In genomic region chr9:51764921-51765416, GRCm38 (mm10) we compare ENCODE assay signal across 8 mouse cellular contexts. TPM values are rescaled to one million over a fixed set of nuclear protein-coding genes. Genes with fewer than 3 reads are reported as not detected.
A peak's percentile ranks its signal among the peaks of the same experiment; 100 is the strongest.
DNase-seq lines count a peak whose midpoint lies in the region; ATAC-seq and TF ChIP-seq lines count a peak whose summit lies in the region.

Gene Arhgap20, plus strand, starts transcription at chr9:51765337.

- no peak for DNase-seq in Patski (ENCODE audit: low read depth, low spot score)
- peak; percentile 92 to 94 for DNase-seq in cerebellum, postnatal 14 days
- peak; percentile 68 to 81 for DNase-seq in frontal cortex, postnatal 25 days (ENCODE audit: low spot score in 2 of 2)
- DNase-seq in layer of hippocampus, postnatal 14 days (ENCODE audit: low spot score in 2 of 2): peak; percentile 87 to 90
- DNase-seq in ovary, postnatal 36 days (ENCODE audit: low spot score): peak; percentile 83
- DNase-seq in thymus, postnatal 0 days (ENCODE audit: low spot score): peak; percentile 85

- under 1% methylated on average over 37 of the region's 77 CpGs for WGBS in hindbrain, embryonic 13.5 days
- 0% methylated on average over 62 of the region's 77 CpGs for WGBS in lung, embryonic 16.5 days

- H3K4me2 ChIP-seq in hindbrain, embryonic 13.5 days: peak within 1 kb of the TSS; percentile 78
- peak within 1 kb of the TSS; percentile 94 for H3K4me2 ChIP-seq in lung, embryonic 16.5 days (ENCODE audit: low read depth, low read length)

- no peak for TF ChIP-seq CTCF in Patski (IDR thresholded peaks at IDR 0.05)

- peaks cover 10% of the 10 kb centered on the region for H3K27me3 ChIP-seq in Patski
- peaks cover 21% of the 10 kb centered on the region for H3K27me3 ChIP-seq in hindbrain, embryonic 13.5 days
- peaks cover 3% of the 10 kb centered on the region; the same call in 1 of the 2 replicates for H3K27me3 ChIP-seq in lung, embryonic 16.5 days (ENCODE audit: control insufficient read depth, insufficient read depth, low read depth, low read length)

- H3K9me3 ChIP-seq in hindbrain, embryonic 13.5 days: no peaks in the 10 kb centered on the region
- no peaks in the 10 kb centered on the region for H3K9me3 ChIP-seq in lung, embryonic 16.5 days (ENCODE audit: control insufficient read depth, low read length)

- POLR2A ChIA-PET in Patski (lab: Charles Lee): no interaction called here

- ATAC-seq in Patski: peak; percentile 79
- peak; percentile 94 for ATAC-seq in hindbrain, embryonic 13.5 days (ENCODE audit: low FRiP score)
- ATAC-seq in lung, embryonic 16.5 days (ENCODE audit: low read depth): peak; percentile 96

- H3K4me1 ChIP-seq in hindbrain, embryonic 13.5 days (replicated peaks): peaks cover 33% of the 10 kb centered on the region
- H3K4me1 ChIP-seq in lung, embryonic 16.5 days (replicated peaks; ENCODE audit: control insufficient read depth, insufficient read depth, low read length): peaks cover 9% of the 10 kb centered on the region; the same call in 1 of the 2 replicates

- H3K27ac ChIP-seq in hindbrain, embryonic 13.5 days: peak within 1 kb of the TSS; percentile 92
- H3K27ac ChIP-seq in lung, embryonic 16.5 days (ENCODE audit: low read length): peak within 1 kb of the TSS; percentile 84

- CTCF ChIA-PET in Patski (lab: Charles Lee): interaction anchor here (1.0 to 1.9 kb wide), 5 partner anchors 128 to 430 kb away, joined by 3 to 22 read pairs (median 4); no protein-coding TSS in a partner anchor

- H3K4me3 ChIP-seq in hindbrain, embryonic 13.5 days: peak within 1 kb of the TSS; percentile 82
- H3K4me3 ChIP-seq in lung, embryonic 16.5 days (ENCODE audit: low read length): peak within 1 kb of the TSS; percentile 77

- H3K9ac ChIP-seq in hindbrain, embryonic 13.5 days: peak within 1 kb of the TSS; percentile 91
- peak within 1 kb of the TSS; percentile 81 for H3K9ac ChIP-seq in lung, embryonic 16.5 days (ENCODE audit: low read length)

- in situ Hi-C loops in Patski (cut with MboI; ENCODE audit: low pct_unique_long_range_greater_than_20kb): loop anchor here (10.0 kb wide), 1 partner anchor 430 kb away; no protein-coding TSS in a partner anchor

- H3K36me3 ChIP-seq in hindbrain, embryonic 13.5 days: no peaks in the 10 kb centered on the region
- H3K36me3 ChIP-seq in lung, embryonic 16.5 days (ENCODE audit: control insufficient read depth, insufficient read depth, low read length): no peaks in the 10 kb centered on the region

RNA-seq across cellular contexts. Expression of gene Arhgap20, which starts in this region (rescaled TPM):
- 2.1 TPM for polyA plus RNA-seq in Patski (2021)
- polyA plus RNA-seq in hindbrain, embryonic 13.5 days (2015; fragmentation: Nextera tagmentation; extraction: Ambion mirVana): 18.1 and 20.3 TPM in 2 replicates
- 10 to 100 TPM; 41.7 to 48.3 TPM for total RNA-seq in layer of hippocampus, postnatal 14 days (2021)
- polyA plus RNA-seq in lung, embryonic 16.5 days (2015; fragmentation: Nextera tagmentation; extraction: Ambion mirVana): 9.5 and 9.7 TPM in 2 replicates
- polyA plus RNA-seq in thymus, postnatal 0 days (2015; fragmentation: Nextera tagmentation; extraction: Ambion mirVana): 1.5 and 1.7 TPM in 2 replicates
